Mouse (Mus musculus) left cerebral cortex, postnatal 36 days (tissue): ENCODE results near the gene Trim8. TPM values are rescaled to one million over a fixed set of nuclear protein-coding genes. Genes with fewer than 3 reads are reported as not detected.
A peak's percentile ranks its signal among the peaks of the same experiment; 100 is the strongest.

Experiments used
- DNase-seq, 2 experiments: peaks; one replicate each; pipeline ENCODE4 v3.0.0; 2021 to 2022; ENCODE audit warnings: low spot score in 2 of 2, mixed read lengths in 1 of 2
- intact Hi-C: fragments of 180-260 bp; cut with DNase I; formaldehyde crosslinking; loops from one replicate; pipeline ENCODE4 v1.15.1; 2025
- total RNA-seq, 2 experiments: library from RNA; stranded (reverse); gene quantifications; 2 replicates each; pipeline ENCODE4 v1.2.3; 2021

Trim8 gene
- total RNA-seq, 2 experiments from 2014 or later, result 109 to 114 TPM

DNA sequence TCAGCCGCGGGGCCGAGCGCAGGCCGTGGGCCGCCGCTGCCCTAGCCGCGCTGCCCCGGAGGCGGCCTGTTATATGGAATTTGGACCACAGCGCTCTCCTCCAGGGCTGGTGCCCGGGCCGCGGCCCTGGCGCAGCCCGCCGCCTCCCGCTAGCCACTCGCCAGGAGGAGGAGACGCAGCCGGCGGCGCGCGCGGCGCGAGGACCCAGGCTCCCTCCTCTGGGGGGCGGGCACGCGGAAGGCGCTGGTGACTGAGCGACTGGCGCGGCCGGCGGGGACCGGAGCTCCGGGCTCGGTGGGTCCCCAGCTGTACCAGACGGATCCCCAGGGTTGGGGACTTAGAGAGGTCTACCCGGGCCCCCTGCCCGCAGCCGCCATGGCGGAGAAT lies 560 bp downstream of the Trim8 start:
- intact Hi-C loops, result loop anchor here (2.0 to 5.0 kb wide), 3 partner anchors 23 to 71 kb away; partner anchors contain the start of genes Arl3 and Sfxn2
- DNase-seq, result peak; percentile 81 to 88

DNA sequence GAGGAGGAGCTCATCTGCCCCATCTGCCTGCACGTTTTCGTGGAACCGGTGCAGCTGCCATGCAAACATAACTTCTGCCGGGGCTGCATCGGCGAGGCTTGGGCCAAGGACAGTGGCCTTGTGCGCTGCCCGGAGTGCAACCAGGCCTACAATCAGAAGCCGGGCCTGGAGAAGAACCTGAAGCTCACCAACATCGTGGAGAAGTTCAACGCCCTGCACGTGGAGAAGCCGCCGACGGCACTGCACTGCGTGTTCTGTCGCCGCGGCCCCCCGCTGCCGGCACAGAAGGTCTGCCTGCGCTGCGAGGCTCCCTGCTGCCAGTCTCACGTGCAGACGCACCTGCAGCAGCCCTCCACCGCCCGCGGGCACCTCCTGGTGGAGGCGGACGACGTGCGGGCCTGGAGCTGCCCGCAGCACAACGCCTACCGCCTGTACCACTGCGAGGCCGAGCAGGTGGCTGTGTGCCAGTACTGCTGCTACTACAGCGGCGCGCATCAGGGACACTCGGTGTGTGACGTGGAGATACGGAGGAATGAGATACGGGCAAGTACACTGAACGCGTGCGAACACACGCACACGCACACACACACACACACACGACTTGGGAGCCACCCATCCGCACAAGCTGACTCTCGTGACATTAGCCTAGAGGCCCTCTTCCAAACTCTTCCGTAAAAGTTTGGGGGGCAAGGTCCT lies 1.1 kb downstream of the Trim8 start:
- intact Hi-C loops, result loop anchor here (2.0 to 5.0 kb wide), 3 partner anchors 22 to 70 kb away; partner anchors contain the start of genes Arl3 and Sfxn2
- peak; percentile 85 to 88 for DNase-seq

DNA sequence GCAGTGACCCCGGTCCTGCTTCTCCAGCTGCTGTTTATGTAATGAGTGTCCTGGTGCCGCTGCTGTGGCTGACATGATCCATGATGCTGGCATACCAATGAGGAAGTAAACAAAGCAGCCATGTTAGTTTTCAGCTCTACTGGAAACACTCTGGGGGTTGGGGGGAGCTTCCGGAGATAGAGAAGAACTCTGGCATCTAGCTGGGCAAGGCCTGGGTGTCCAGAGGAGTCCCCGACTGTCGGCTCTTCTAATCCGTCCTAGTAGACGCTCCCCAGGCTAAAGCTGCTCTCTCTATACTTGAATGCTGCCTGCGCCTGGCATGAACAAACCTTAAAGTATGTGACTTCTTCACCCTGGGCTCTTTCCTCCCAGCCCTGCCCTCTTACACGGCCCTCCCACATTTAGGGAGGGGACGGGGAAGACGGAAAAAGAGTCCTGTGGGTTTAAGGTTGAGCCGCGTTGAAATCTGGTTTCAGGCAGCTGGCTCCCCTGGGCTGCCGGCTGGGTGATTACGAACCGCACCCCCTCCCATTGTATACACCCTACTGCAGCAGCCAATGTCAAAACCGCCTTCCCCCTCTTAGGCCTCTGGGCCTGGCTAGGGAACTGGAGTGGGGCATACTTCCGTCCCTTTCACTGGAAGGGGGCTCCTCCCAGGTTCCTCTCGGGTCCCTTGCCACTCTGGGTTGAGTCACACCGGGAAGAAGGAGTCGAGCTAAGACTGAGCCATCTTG lies 2.0 kb downstream of the Trim8 start:
- intact Hi-C loops, result loop anchor here (2.0 to 5.0 kb wide), 3 partner anchors 21 to 69 kb away; partner anchors contain the start of genes Arl3 and Sfxn2

DNA sequence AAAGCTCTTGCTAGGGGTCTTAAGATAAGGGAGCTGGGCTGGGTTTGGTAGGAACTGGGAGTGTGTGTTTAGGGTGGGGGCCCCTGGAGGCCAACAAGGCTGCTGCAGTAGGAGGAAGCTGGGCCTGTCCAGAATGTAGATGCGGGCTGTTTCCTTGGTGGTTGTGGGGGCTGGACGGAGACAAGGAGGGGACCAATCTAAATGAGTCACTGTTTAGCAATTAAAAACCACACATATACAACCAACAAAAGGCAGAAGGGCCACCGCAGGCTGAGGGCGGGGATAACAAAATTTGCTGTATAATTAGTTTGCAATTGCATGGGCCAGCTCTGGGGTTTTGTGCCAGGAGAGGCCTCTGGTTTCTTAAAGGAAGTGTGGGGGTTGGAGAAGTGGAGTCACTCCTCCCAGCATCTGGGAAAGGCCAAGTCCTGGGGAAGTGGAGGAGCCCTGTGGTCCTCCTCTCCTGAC lies 2.6 kb downstream of the Trim8 start:
- DNase-seq, result no peak
- intact Hi-C loops, result loop anchor here (5.0 kb wide), 1 partner anchor 52 kb away; no protein-coding TSS in a partner anchor

More for the DNA sequence above, 2.0 kb downstream of the Trim8 start:
- peak in 1 of 2 experiments; percentile 52 for DNase-seq

DNA sequence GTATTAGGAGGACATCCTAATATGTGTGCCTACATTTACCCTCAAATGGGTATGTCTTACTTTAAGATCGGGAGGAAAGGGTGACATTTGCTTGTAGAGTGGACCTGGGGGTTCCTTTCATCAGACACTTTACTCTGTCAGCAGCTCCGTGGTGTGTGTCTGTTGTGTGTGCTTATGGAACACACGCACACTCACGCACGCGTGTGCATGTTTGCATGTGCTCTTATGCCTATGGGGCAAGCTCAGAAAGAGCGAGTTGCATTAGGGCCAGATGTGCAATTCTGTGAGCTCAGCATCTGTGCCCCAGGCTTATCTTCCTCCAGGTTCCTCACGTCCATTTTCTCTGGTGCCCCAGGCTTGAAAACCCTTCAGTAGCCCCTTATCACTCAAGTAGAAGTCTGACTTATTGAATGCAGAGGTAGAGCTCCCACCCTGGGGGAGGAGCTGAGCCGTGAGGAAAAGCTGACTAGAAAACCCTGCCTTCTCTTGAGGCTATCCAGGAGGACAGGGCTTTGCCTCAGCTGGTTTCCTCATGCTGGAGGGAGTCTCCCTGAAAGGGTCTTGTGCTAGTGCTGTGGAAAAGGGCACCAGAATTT lies 3.4 kb downstream of the Trim8 start:
- no peak for DNase-seq
- intact Hi-C loops, result loop anchor here (5.0 kb wide), 1 partner anchor 53 kb away; no protein-coding TSS in a partner anchor

DNA sequence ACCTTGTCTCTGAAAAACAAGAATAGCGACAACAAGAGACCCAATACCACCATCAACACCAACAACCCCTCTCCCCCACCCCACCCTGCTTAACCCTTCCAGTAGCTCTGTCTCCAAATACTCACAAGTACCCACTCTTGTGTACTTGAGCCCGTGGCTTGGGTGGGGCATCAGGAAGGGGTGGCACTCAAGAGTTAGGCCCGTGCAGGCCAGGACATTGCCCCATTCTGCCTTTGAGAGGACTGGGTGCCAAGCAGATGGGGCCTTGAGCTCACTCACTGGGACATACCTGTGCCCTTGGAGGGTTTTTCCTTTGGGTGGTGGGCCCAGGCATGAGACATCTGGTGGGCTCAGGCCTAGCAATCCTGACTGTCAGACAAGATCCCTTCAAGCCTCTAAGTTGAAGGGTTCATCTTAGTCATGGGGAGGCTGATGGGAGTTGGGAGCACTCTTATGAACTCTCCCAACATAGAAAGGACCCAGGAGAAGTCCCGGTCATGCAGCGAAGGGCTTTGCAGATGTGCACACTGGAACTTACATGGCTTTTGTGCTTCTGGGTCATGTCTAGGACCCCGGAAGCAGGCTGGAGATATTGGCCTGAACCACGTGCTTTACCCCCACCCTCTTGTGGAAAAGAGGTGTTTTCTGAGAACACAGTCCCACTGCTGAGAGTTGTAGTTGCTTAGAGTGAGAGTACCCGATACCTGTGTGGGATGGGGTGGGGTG lies 4.3 kb downstream of the Trim8 start:
- intact Hi-C loops, result no loop called here

DNA sequence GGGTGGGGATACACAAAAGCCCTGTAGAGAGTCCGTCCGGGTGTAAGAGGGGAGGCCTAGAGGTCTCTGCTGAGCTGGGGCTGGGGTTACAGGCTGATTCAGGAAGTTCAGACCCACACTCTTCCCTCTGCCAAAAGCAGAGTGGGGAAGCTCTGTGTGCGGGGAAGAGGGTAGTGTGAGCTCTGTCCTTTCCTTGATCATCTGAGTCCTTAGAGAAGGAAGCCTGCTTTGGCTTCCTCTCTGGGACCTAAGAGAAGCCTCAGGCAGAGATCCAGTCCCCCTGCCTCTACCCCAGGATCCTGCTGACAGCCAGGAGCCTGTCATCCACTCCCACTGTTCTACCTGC lies 4.8 kb downstream of the Trim8 start:
- DNase-seq, result no peak
- intact Hi-C loops, result no loop called here

More for the DNA sequence above, 4.3 kb downstream of the Trim8 start:
- no peak for DNase-seq

DNA sequence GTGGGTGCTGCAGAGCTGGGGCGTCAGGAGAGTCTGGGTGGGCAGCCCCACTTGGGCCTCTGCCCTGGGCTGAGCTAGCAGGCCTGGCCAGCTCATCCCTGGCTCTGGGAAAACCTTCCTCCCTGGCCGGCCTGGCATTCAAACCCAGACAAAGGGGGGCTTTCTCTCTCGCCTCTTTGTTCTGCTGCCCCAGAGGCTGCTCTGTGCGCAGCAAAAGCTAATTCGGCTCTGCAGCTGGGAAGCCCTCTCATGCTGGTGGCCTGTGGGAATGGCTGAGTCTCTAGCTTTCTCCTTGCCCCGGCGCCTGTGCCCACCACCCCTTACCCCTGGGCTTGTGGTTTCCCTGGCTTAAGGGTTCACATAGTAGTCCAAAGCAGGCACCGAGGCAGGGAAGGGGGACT lies 5.7 kb downstream of the Trim8 start:
- DNase-seq, result no peak

DNA sequence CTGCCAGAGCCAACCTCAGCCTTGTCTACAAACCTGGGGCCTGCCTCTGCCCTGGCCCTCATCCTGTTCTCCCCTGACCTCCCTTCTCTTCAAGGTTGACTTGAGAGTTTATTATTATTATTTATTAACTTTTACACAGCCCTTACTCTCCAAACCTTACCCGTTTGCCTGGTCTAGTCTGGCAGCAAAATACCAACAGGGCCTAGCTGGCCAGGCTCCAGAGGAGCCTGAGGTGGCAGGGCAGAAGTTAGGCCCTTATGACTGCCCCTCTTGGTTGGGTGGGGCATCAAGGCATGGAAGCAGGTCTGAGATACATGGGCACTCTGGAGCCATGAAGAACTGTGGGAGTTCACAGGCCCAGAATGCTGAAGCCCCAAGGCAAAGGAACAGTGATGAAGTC lies 6.3 kb downstream of the Trim8 start:
- intact Hi-C loops, result no loop called here
- no peak for DNase-seq

More for the DNA sequence above, 5.7 kb downstream of the Trim8 start:
- intact Hi-C loops, result no loop called here

DNA sequence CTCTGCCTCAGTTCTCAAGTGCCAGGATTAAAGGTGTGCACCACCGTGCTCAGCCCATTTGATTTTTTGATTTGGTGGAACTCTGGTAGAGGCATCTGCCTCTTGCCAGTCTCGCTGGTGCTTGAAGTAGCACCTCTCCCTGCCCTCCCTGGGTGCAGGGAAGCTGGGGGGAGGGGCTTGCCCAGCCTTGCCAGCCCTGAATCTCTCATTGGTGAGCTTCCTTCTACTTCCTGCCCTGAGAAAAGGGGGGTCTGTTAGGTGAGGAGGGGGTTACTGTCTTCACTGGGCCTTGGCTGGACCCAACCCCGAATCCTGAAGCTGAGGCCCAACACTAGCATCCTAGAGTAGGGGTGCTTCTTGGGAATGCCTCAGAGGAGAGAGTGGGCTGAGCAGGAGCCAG lies 7.2 kb downstream of the Trim8 start:
- intact Hi-C loops, result no loop called here
- DNase-seq, result no peak

DNA sequence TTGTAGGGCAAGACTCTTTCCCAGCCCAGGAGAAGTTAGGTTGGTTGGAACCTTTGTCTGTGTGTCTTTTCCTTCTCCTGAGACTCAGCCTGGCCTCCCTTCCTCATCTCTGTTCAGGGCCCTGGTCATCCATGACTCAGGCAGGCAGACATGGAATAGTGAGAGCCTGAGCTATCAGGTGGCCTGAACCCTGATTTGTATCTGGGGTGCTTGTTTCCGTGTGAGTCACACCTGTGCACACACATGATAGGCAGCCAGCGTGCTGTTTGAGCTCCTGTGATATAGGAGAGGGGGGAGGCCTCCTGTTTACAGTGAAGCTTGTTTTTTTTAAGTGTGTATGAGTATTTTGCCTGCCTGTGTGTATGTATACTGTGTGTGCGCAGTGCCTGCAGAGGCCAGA lies 7.7 kb downstream of the Trim8 start:
- intact Hi-C loops, result no loop called here
- no peak for DNase-seq

DNA sequence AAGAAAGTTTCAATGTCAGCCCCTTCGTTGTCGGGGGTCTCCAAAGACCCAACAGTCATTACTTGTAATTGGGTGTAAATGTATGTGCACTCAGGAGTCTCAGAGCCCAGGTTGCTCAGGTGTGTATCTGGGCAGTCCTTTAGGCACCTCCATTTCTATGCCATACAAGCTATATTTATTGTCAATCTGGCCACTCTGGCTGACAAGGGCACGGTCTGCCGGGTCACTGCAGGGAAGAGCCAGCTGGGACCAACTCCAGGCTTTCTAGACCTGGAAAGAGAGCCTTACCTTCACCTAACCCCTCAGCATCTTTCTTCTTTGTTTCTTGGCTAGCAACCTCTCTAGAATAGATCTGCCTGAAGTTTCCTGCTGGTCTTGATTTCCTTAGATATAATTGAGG lies 8.2 kb downstream of the Trim8 start:
- intact Hi-C loops, result no loop called here
- no peak for DNase-seq

DNA sequence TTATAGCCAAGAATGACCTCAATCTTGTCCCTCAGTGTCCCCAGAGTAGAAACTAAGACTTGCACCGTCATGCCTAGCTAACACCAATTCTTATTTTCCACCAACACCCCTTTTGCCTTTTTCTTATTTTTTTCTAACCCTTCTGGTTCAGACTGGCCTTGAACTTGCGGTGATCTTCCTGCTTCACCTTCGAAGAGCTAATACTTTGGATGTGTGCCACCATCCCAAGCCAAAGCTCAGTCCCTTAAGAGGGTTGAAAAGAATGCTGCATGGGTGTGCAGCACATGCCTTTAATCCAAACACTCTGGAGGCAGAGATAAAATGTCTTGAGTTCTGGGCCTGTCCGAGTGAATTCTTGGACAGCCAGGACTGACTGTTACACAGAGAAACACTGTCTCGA lies 8.9 kb downstream of the Trim8 start:
- DNase-seq, result no peak
- intact Hi-C loops, result no loop called here

DNA sequence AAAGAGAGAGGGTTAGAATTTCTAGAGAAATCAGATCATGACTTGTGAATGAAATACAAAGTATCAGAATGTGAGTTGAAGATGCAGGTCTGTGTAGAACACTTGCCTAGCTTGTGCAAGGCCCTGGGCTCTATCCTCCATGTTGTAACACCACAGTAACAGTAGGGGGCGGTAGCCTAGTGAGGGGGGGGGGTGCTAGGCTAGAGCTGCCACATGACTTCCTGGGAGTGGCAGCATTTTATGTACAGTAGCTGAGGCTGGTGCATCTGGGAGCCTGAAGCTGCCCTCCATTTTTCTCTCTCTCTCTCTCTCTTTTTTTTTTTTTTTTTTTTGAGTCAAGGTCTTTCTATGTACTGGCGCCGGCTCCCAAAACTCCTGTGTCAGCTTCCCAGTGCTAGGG lies 9.3 kb downstream of the Trim8 start:
- intact Hi-C loops, result no loop called here
- DNase-seq, result no peak

DNA sequence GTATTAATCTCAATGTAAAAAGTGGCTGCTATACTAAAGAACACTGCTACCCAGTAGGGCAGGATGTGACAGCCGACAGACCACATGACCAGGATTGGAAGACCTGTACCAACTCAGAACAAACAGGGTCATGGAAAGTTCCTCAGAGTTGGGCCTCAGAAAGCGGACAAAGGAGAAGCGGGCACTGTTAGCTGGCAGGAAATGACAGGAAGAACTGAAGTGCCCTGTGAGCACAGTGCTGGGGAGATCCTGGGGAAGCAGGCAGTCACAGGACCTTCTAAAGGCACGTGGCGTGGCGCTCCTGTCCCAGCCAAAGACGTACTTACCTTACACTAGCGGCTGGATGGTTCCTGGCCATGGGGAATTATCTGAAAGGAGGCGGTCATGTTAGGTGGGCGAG lies 9.8 kb downstream of the Trim8 start:
- peak in 1 of 2 experiments; percentile 18 for DNase-seq

DNA sequence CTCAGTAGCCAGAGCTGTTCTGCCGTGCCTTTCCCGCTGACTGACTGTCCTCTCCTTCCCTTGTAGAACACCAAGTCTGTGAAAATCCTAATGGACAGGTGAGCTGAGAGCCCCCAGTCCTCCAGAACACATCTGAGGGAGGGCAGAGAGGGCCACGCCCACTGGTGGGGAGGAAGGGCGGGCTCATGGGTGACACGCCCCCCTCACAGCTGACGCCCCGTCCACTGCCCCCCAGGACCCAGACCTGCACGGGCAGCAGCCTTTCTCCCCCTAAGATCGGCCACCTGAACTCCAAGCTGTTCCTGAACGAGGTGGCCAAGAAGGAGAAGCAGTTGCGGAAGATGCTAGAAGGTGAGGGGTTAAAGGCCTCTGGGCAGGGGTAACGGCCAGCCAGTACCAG lies 12.9 kb downstream of the Trim8 start:
- no peak for DNase-seq
- intact Hi-C loops, result no loop called here

More for the DNA sequence above, 9.8 kb downstream of the Trim8 start:
- intact Hi-C loops, result no loop called here

DNA sequence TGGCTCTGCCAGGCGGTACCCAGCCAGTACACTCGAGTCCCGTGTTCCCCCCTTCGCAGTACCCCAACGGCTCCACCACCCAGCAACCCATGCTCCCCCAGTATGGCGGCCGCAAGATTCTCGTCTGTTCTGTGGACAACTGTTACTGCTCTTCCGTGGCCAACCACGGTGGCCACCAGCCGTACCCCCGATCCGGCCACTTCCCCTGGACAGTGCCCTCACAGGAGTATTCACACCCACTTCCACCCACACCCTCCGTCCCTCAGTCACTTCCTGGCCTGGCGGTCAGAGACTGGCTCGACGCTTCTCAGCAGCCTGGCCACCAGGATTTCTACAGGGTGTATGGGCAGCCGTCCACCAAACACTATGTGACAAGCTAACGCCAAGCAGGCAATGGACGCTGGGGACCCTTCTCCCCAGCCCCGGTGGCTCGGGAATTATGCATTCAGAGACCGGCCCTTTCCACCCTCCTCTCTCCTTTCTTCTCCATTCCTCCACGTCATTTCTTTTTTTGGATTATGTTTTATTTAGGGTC lies 13.9 kb downstream of the Trim8 start:
- intact Hi-C loops, result no loop called here
- DNase-seq, result no peak

DNA sequence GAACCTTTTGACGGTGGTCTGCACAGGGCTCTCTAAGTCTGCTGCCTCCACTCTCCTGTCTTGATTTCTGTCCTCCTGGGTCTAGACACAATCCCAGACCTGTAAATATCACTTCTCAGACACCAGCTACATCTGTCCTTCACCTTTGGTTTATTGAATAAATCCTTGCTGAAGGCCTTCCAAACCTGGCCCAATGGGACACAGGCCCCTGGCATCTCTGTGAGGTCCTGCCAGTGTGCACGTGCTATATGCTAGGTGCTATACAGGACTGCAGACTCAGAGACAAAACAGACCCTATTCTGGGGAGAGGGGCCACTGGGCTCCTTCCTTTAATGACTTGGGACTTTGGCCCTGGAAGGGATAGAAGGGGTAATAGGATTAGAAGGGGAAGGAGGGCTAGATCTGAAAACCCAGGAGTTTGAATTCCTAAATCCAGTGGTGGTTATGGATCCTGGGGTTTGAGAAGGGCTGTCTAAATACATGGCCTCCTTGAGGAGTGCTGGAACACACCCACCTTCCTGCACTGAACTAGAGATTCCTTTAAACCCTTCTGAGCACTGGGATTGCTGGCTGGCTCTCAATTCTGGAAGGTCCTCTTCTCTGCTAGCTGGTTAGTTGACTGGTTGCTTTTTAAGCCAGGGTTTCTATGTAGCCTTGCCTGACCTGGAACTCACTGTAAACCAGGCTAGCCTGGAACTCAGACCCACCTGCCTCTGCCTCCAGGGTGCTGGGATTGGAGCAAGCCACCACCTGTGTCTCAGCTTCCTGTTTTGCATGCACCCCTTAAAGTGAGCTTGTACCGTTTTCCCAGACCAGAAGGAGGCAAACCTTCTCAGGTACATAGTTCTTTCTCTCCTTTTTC lies 15.4 kb downstream of the Trim8 start:
- DNase-seq, result peak in 1 of 2 experiments; percentile 4
- intact Hi-C loops, result no loop called here
